Mouse (Mus musculus): Measurements from ENCODE around the gene Lrp5. TPM values are rescaled to one million over a fixed set of nuclear protein-coding genes. Genes with fewer than 3 reads are reported as not detected.

The Lrp5 gene
- total and polyA plus RNA-seq, 3 experiments, result 16.1 to 31.9 TPM; not detected in 1

DNA sequence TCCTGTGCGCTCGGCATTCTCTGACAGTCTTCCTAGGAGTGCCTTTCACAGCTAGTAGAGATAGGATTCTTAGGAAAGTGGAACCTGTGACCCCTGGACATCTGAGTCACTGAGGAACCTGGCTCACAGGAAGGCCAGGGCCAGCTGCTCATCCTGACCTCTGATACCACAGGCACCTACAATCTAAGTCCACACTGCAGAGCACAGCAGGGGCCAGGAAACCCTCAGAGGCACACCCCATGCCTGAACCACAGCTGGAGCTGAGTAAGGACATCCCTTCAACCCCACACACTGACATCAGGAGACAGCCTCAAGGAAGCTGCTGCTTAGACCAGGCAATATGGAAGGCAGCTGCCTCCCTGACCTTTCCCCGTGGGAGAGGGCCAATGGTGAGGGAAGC lies 40.6 kb downstream of the Lrp5 start:
- Histone ChIP-seq H3K27ac (ENCODE audit: control insufficient read depth, low read depth, low read length) (no peak overlapping the region), H3K9me3 (replicated peaks; ENCODE audit: insufficient read depth, low read length) (no peaks in the 10 kb centered on the region), H3K27me3 (ENCODE audit: control insufficient read depth in 1 of 2, insufficient read depth in 2 of 2, low read length in 2 of 2) (no peaks in the 10 kb centered on the region), H3K4me1 (ENCODE audit: control insufficient read depth in 1 of 2, insufficient read depth in 2 of 2, low read length in 2 of 2) (no peaks in the 10 kb centered on the region), H3K36me3 (ENCODE audit: control insufficient read depth in 1 of 2, insufficient read depth in 2 of 2, low read length in 2 of 2) (no peaks in the 10 kb centered on the region), H3K4me3 (ENCODE audit: control insufficient read depth in 1 of 2, insufficient read depth in 1 of 2, low read depth in 2 of 2, low read length in 2 of 2) (no peak overlapping the region), H3K79me2 (ENCODE audit: control insufficient read depth, insufficient read depth, low read length, poor library complexity) (no peaks in the 10 kb centered on the region), H3K9ac (ENCODE audit: control insufficient read depth, low read depth, low read length, poor library complexity, severe bottlenecking) (no peak overlapping the region)
- DNase-seq (ENCODE audit: low read depth, low spot score), result no peak
- no peak for TF ChIP-seq POLR2AphosphoS5 (IDR thresholded peaks at IDR 0.05; ENCODE audit: borderline replicate concordance, low read depth, low read length)
- TF ChIP-seq NELFE (IDR thresholded peaks at IDR 0.05; ENCODE audit: low read depth, low read length), result no peak
- TF ChIP-seq RAD21 (IDR thresholded peaks at IDR 0.05; ENCODE audit: low read depth, low read length), result no peak
- TF ChIP-seq TAL1 (IDR thresholded peaks at IDR 0.05; ENCODE audit: low read length), result no peak
- TF ChIP-seq ZNF384 (IDR thresholded peaks at IDR 0.05; ENCODE audit: low read depth, low read length), result no peak
- TF ChIP-seq BHLHE40 (IDR thresholded peaks at IDR 0.05; ENCODE audit: borderline replicate concordance, low read depth, low read length), result no peak
- TF ChIP-seq SMC3 (IDR thresholded peaks at IDR 0.05; ENCODE audit: low read depth, low read length), result no peak
- no peak for TF ChIP-seq KAT2A (conservative IDR thresholded peaks at IDR 0.05; ENCODE audit: low read depth, low read length)
- TF ChIP-seq MAFK (IDR thresholded peaks at IDR 0.05; ENCODE audit: borderline replicate concordance, low read depth, low read length), result no peak
- TF ChIP-seq ZMIZ1 (IDR thresholded peaks at IDR 0.05; ENCODE audit: low read depth, low read length), result no peak
- no peak for TF ChIP-seq POLR2AphosphoS2 (IDR thresholded peaks at IDR 0.05; ENCODE audit: low read length)

- Histone ChIP-seq H3K9me3 (replicated peaks; ENCODE audit: insufficient read depth, low read length) (no peaks in the 10 kb centered on the region), H3K36me3 (ENCODE audit: control insufficient read depth in 1 of 2, insufficient read depth in 2 of 2, low read length in 2 of 2) (no peaks in the 10 kb centered on the region), H3K27me3 (ENCODE audit: control insufficient read depth in 1 of 2, insufficient read depth in 2 of 2, low read length in 2 of 2) (no peaks in the 10 kb centered on the region), H3K4me3 (ENCODE audit: control insufficient read depth in 1 of 2, insufficient read depth in 1 of 2, low read depth in 2 of 2, low read length in 2 of 2) (no peak overlapping the region), H3K4me1 (ENCODE audit: control insufficient read depth in 1 of 2, insufficient read depth in 2 of 2, low read length in 2 of 2) (no peaks in the 10 kb centered on the region), H3K27ac (ENCODE audit: control insufficient read depth, low read depth, low read length) (no peak overlapping the region), H3K9ac (ENCODE audit: control insufficient read depth, low read depth, low read length, poor library complexity, severe bottlenecking) (no peak overlapping the region), H3K79me2 (ENCODE audit: control insufficient read depth, insufficient read depth, low read length, poor library complexity) (no peaks in the 10 kb centered on the region)
- TF ChIP-seq UBTF (IDR thresholded peaks at IDR 0.05; ENCODE audit: borderline replicate concordance, insufficient read depth, low read depth, low read length) (no peak), TBP (IDR thresholded peaks at IDR 0.05; ENCODE audit: low read depth, low read length) (no peak), GABPA (IDR thresholded peaks at IDR 0.05; ENCODE audit: low read depth, low read length) (no peak), NELFE (IDR thresholded peaks at IDR 0.05; ENCODE audit: low read depth, low read length) (no peak), NRF1 (IDR thresholded peaks at IDR 0.05; ENCODE audit: insufficient read depth, low read depth, low read length, poor library complexity, severe bottlenecking) (no peak), POLR2A (IDR thresholded peaks at IDR 0.05; ENCODE audit: control insufficient read depth in 1 of 2, insufficient read depth in 1 of 2, low read depth in 1 of 2, low read length in 2 of 2, poor library complexity in 1 of 2) (no peak), CHD1 (IDR thresholded peaks at IDR 0.05; ENCODE audit: low read depth, low read length) (no peak), EP300 (IDR thresholded peaks at IDR 0.05; ENCODE audit: low read depth in 1 of 2, low read length in 2 of 2) (no peak), TCF12 (IDR thresholded peaks at IDR 0.05; ENCODE audit: low read depth, low read length) (no peak), KAT2A (conservative IDR thresholded peaks at IDR 0.05; ENCODE audit: low read depth, low read length) (no peak), POLR2AphosphoS2 (IDR thresholded peaks at IDR 0.05; ENCODE audit: low read length) (no peak), USF2 (IDR thresholded peaks at IDR 0.05; ENCODE audit: borderline replicate concordance in 1 of 2, insufficient read depth in 1 of 2, low read depth in 1 of 2, low read length in 2 of 2) (no peak), JUND (IDR thresholded peaks at IDR 0.05; ENCODE audit: low read depth, low read length) (no peak)
- DNase-seq (ENCODE audit: low read depth, low spot score), result no peak
Measured at GRCm38 (mm10) chr19:3645318-3645717, 41.0 kb downstream of the Lrp5 start.

All from MEL (cell line).